Mouse (Mus musculus): ENCODE results near the gene Hras. TPM values are rescaled to one million over a fixed set of nuclear protein-coding genes. Genes with fewer than 3 reads are reported as not detected.

The Hras gene
- total RNA-seq, 1 experiment from 2014 or later = 25.6 TPM

GRCm38 (mm10) chr7:141215101-141215879 is 21.5 kb upstream of the Hras start, which contains the start of gene Rassf7:
Gene Rassf7, plus strand, starts transcription at chr7:141215860.
- peak; percentile 88 for ATAC-seq (replicated peaks; ENCODE audit: insufficient number of reproducible peaks, low FRiP score, low TSS enrichment, poor library complexity, severe bottlenecking)

- no peak for ATAC-seq (replicated peaks; ENCODE audit: insufficient number of reproducible peaks, low FRiP score, low TSS enrichment, poor library complexity, severe bottlenecking)
These were observed 20.5 kb upstream of the Hras start for GRCm38 (mm10) chr7:141214310-141214709.

GRCm38 (mm10) chr7:141213605-141214235 is 19.9 kb upstream of the Hras start, which contains the start of gene Lmntd2:
Gene Lmntd2, minus strand, starts transcription at chr7:141214080.
- ATAC-seq (replicated peaks; ENCODE audit: insufficient number of reproducible peaks, low FRiP score, low TSS enrichment, poor library complexity, severe bottlenecking) = no peak

GRCm38 (mm10) chr7:141213133-141213532 is 19.3 kb upstream of the Hras start:
- ATAC-seq (replicated peaks; ENCODE audit: insufficient number of reproducible peaks, low FRiP score, low TSS enrichment, poor library complexity, severe bottlenecking) = no peak

GRCm38 (mm10) chr7:141210606-141211131 is 16.9 kb upstream of the Hras start:
- no peak for ATAC-seq (replicated peaks; ENCODE audit: insufficient number of reproducible peaks, low FRiP score, low TSS enrichment, poor library complexity, severe bottlenecking)

- ATAC-seq (replicated peaks; ENCODE audit: insufficient number of reproducible peaks, low FRiP score, low TSS enrichment, poor library complexity, severe bottlenecking) = no peak
These were observed 16.3 kb upstream of the Hras start for GRCm38 (mm10) chr7:141210137-141210536.

GRCm38 (mm10) chr7:141209526-141209925 is 15.7 kb upstream of the Hras start:
- no peak for ATAC-seq (replicated peaks; ENCODE audit: insufficient number of reproducible peaks, low FRiP score, low TSS enrichment, poor library complexity, severe bottlenecking)

GRCm38 (mm10) chr7:141206182-141206937 is 12.6 kb upstream of the Hras start:
- ATAC-seq (replicated peaks; ENCODE audit: insufficient number of reproducible peaks, low FRiP score, low TSS enrichment, poor library complexity, severe bottlenecking) = no peak

GRCm38 (mm10) chr7:141205504-141205903 is 11.7 kb upstream of the Hras start:
- ATAC-seq (replicated peaks; ENCODE audit: insufficient number of reproducible peaks, low FRiP score, low TSS enrichment, poor library complexity, severe bottlenecking) = no peak

GRCm38 (mm10) chr7:141204546-141204945 is 10.7 kb upstream of the Hras start:
- no peak for ATAC-seq (replicated peaks; ENCODE audit: insufficient number of reproducible peaks, low FRiP score, low TSS enrichment, poor library complexity, severe bottlenecking)

- no peak for ATAC-seq (replicated peaks; ENCODE audit: insufficient number of reproducible peaks, low FRiP score, low TSS enrichment, poor library complexity, severe bottlenecking)
These were observed 4.3 kb upstream of the Hras start for GRCm38 (mm10) chr7:141198121-141198520.

- ATAC-seq (replicated peaks; ENCODE audit: insufficient number of reproducible peaks, low FRiP score, low TSS enrichment, poor library complexity, severe bottlenecking) = no peak
These were observed 2.9 kb upstream of the Hras start for GRCm38 (mm10) chr7:141196619-141197282.

GRCm38 (mm10) chr7:141195754-141196153 is 1.9 kb upstream of the Hras start:
- ATAC-seq (replicated peaks; ENCODE audit: insufficient number of reproducible peaks, low FRiP score, low TSS enrichment, poor library complexity, severe bottlenecking) = no peak

GRCm38 (mm10) chr7:141194830-141195229 is 1.0 kb upstream of the Hras start:
- peak; percentile 47 for ATAC-seq (replicated peaks; ENCODE audit: insufficient number of reproducible peaks, low FRiP score, low TSS enrichment, poor library complexity, severe bottlenecking)

GRCm38 (mm10) chr7:141194409-141194808 is 604 bp upstream of the Hras start:
- no peak for ATAC-seq (replicated peaks; ENCODE audit: insufficient number of reproducible peaks, low FRiP score, low TSS enrichment, poor library complexity, severe bottlenecking)

- ATAC-seq (replicated peaks; ENCODE audit: insufficient number of reproducible peaks, low FRiP score, low TSS enrichment, poor library complexity, severe bottlenecking) = no peak
These were observed 403 bp downstream of the Hras start for GRCm38 (mm10) chr7:141193348-141193856.

GRCm38 (mm10) chr7:141192776-141193347 is 943 bp downstream of the Hras start:
- ATAC-seq (replicated peaks; ENCODE audit: insufficient number of reproducible peaks, low FRiP score, low TSS enrichment, poor library complexity, severe bottlenecking) = no peak

All from monocyte, adult 5-6 weeks (primary cell).